In genomic region chr17:8657661-8658060, GRCm38 (mm10) we compare ENCODE assay signal across 18 mouse cellular contexts.
DNase-seq lines count a peak whose midpoint lies in the region; ATAC-seq lines count a peak whose summit lies in the region.
"Had no signal": no experiment of that assay in that cellular context is flagged by ENCODE, and none has a peak within 500 bp of the region (broad histone marks: within the 10 kb centered on the region; RNA-seq: fewer than 3 reads in every experiment).

No protein-coding gene starts in this region.

- no peak overlapping the region for H3K4me2 ChIP-seq in kidney, embryonic 14.5 days (replicated peaks; ENCODE audit: low read depth, low read length)
- H3K4me2 ChIP-seq: embryonic facial prominence, embryonic 15.5 days; limb, embryonic 13.5 days; liver, embryonic 15.5 days had no signal

- no peak overlapping the region for H3K4me3 ChIP-seq in kidney, embryonic 14.5 days (ENCODE audit: low read length)
- H3K4me3 ChIP-seq: embryonic facial prominence, embryonic 15.5 days; forebrain, embryonic 10.5 days; limb, embryonic 13.5 days; liver, embryonic 15.5 days had no signal

- peak; percentile 71 for DNase-seq in adrenal gland, adult 2 months
- no peak for DNase-seq in adrenal gland, adult 18-20 months (ENCODE audit: low spot score in 2 of 2)
- DNase-seq in kidney, adult 11 months = peak; percentile 7
- DNase-seq in embryo, embryonic 10.5 days (ENCODE audit: low spot score) = peak; percentile 64
- peak; percentile 53 for DNase-seq in mesoderm, embryonic 11.5 days (ENCODE audit: low read depth, low spot score)
- DNase-seq in cerebellum, postnatal 36 days = no peak
- no peak for DNase-seq in layer of hippocampus, adult 9-10 months (ENCODE audit: low spot score)
- DNase-seq: cerebellum, postnatal 25 days; heart, adult 11 months; kidney, postnatal 10 days; layer of hippocampus, adult 9-11 months; right cerebral cortex, postnatal 25 days; thymus, adult 18-20 months had no signal

- WGBS in kidney, embryonic 14.5 days = 34% methylated on average over 9 of the region's 9 CpGs

- H3K36me3 ChIP-seq in kidney, embryonic 14.5 days (ENCODE audit: control insufficient read depth, insufficient read depth, low read length) = no peaks in the 10 kb centered on the region
- H3K36me3 ChIP-seq: embryonic facial prominence, embryonic 15.5 days; forebrain, embryonic 10.5 days; limb, embryonic 13.5 days; liver, embryonic 15.5 days had no signal

- H3K9ac ChIP-seq in kidney, embryonic 14.5 days (ENCODE audit: low read depth, low read length) = no peak overlapping the region
- H3K9ac ChIP-seq: embryonic facial prominence, embryonic 15.5 days; limb, embryonic 13.5 days; liver, embryonic 15.5 days had no signal

- H3K4me1 ChIP-seq in kidney, embryonic 14.5 days (ENCODE audit: control insufficient read depth, insufficient read depth, low read length) = no peaks in the 10 kb centered on the region
- H3K4me1 ChIP-seq: embryonic facial prominence, embryonic 15.5 days; forebrain, embryonic 10.5 days; limb, embryonic 13.5 days; liver, embryonic 15.5 days had no signal

- no peak overlapping the region for H3K27ac ChIP-seq in kidney, embryonic 14.5 days (ENCODE audit: low read depth, low read length)
- H3K27ac ChIP-seq: embryonic facial prominence, embryonic 15.5 days; forebrain, embryonic 10.5 days; limb, embryonic 13.5 days; liver, embryonic 15.5 days had no signal

- H3K27me3 ChIP-seq in kidney, embryonic 14.5 days (ENCODE audit: control insufficient read depth, insufficient read depth, low read length) = no peaks in the 10 kb centered on the region
- H3K27me3 ChIP-seq: embryonic facial prominence, embryonic 15.5 days; limb, embryonic 13.5 days; liver, embryonic 15.5 days had no signal

- no peak for ATAC-seq in kidney, embryonic 14.5 days (ENCODE audit: low FRiP score, low TSS enrichment)

- H3K9me3 ChIP-seq in kidney, embryonic 14.5 days (ENCODE audit: control insufficient read depth, low read length) = no peaks in the 10 kb centered on the region
- H3K9me3 ChIP-seq: embryonic facial prominence, embryonic 15.5 days; forebrain, embryonic 10.5 days; limb, embryonic 13.5 days; liver, embryonic 15.5 days had no signal

Comparison
In these comparisons a context has a peak if more than half of its experiments do, and no peak if none do; other contexts are left out.
1. DNase-seq: peak in adrenal gland, adult 2 months (single experiment), kidney, adult 11 months (single experiment), embryo, embryonic 10.5 days (single experiment) and mesoderm, embryonic 11.5 days (single experiment); none in adrenal gland, adult 18-20 months (0 of 2), cerebellum, postnatal 36 days (0 of 2) and layer of hippocampus, adult 9-10 months (single experiment).